Mouse (Mus musculus) right cerebral cortex, postnatal 4 days (tissue): ENCODE data around the gene Cfap20.
"Not testable (repeated sequence)": the region's sequence is repeated elsewhere in the genome, so short reads cannot be mapped to it uniquely, and the experiment has no call there.

Experiments
- DNase-seq: peaks from one replicate; pipeline ENCODE4 v3.0.0-alpha.2; 2022

The Cfap20 gene

GRCm38 (mm10) chr8:95411309-95411972 is 23.2 kb downstream of the Cfap20 start:
- DNase-seq, result no peak

DNA sequence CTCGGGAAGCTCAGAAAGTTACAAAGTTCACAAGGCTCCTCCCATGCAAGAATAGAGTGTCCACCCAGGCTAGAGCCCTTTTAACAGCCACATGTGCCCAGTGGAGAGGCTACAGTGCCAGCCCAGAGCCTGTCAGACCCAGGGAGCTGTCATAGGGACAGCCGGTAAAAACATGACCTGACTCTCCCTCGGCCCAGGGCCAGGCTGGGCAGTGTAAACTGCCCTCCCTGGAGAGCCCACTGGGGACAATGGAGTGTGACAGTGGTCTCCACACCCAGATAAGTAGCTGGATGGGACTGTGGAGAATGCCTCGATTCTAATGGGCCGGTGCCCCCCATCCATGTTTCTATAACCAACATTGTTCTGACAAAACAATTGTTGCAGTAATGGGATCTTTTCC is 25.2 kb downstream of the Cfap20 start:
- DNase-seq, result no peak

DNA sequence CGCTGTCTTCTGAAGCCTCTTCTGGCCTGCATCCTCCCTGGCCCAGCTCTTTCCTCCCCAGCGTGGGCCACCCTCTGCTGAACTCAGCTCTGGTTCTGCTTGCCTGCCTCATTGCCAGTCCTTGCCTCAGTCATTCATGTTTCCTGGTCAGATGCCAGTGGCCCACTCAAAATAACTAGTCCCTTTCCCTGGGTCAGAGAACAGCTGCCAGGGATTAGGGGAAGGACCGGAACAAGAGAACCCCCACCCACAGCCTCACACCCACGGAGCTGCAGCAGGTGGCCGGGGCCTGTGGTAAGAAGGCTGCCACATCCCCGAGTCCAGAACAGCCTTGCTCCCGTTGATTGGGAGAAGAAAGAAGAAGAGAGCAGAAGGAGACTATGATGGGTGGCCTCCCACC is 33.6 kb downstream of the Cfap20 start:
- no peak for DNase-seq

GRCm38 (mm10) chr8:95399131-95399530 is 35.5 kb downstream of the Cfap20 start:
- no peak for DNase-seq

- no peak for DNase-seq
Observed at GRCm38 (mm10) chr8:95397201-95397600, 37.5 kb downstream of the Cfap20 start.

- DNase-seq, result no peak
Observed at GRCm38 (mm10) chr8:95396752-95397151, 37.9 kb downstream of the Cfap20 start.

DNA sequence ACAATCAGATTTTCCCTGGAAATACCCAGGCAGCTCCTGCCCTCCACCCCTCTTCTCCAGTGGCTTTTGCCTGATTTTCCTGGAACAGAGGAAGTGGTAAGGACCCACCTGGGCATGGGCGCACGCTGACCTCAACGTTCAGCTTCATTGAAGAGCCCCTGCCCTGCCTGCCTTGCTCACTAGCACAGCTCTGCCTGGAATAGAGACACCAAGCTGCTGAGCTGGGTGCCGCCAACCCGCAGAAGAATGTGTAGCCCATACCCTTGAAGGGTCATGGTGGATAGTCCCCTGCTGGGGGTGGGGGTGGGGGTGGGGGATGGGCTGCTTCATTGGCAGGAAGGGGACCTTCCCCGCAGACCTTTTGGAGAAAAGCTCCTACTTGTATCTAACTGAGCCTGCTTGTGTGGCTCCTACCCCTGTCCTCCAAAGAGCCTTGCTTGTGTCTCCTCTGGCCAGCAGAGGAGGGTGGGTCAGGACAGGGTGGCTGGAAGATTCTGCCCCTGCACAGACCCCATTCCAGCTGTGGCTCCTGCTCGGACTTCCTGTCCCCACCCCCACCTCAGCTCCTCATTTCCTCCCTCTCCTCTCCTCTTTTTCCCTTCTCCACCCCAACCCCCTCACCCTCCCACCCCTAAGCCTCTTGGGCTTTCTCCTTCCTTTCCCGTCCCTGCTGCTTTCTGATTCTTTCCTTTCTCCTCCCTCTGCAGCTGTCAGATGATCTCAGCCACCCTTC is 39.3 kb downstream of the Cfap20 start:
- DNase-seq, result no peak

DNA sequence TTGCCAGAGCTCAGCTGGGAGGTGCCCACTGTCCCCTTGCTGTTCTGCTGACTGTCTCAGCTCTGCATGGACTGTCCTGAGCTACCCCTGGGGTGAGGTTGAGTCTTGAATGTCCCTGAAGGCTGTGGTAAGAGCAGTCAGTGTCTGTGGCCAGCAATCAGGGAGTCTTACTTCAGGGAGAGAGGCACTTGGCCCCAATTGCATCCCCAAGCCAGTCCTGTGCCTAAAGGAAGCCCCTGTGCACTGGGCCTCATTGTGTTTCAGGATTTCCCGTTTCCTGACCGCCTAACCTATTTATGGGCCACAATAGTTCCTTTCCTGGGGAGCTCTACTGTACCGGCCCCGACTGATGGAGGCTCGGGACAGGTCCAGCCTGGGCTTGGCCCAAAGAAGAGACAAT is 42.1 kb downstream of the Cfap20 start:
- DNase-seq, result no peak

- DNase-seq, result no peak
Observed at GRCm38 (mm10) chr8:95391101-95391500, 43.6 kb downstream of the Cfap20 start.

GRCm38 (mm10) chr8:95390312-95390711 is 44.4 kb downstream of the Cfap20 start:
- DNase-seq, result no peak

GRCm38 (mm10) chr8:95387936-95388335 is 46.7 kb downstream of the Cfap20 start:
- no peak for DNase-seq

DNA sequence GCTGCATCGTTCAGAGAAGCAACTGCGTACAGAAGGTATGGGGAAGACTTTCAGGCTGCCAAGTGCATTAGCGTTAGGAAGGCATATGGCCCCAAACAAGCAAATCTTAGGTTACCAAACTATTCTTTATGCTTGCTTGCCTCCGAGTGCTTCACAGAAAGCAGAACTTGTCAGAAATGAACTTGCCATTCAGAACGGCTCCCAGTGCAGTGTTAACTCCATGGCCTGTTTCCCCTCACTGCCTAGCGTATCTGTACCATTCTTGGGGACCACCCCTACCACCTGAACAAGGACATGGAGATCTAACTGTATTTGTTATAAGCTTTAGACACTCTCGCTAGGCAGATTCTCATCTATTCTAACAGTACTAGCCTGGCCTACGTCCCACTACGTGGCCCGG is 47.4 kb downstream of the Cfap20 start:
- DNase-seq, result no peak

DNA sequence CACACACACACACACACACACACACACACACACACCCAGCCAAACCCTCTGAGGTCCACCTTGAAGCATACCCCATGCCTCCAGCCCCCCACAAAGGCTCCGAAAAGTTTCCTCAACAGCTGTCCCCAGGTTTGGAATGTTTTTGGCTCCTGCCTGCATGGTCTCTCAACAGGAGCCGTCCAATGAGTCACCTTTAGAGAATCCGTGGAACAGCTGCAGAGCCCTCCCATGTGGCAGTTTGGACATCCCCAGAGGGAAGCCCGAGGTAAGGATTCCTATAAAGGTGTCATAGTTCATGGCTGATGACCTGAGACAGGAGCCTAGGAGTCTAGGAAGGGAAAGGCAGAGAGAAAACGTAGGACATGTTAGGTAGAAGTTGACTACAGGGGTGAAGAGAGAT is 48.6 kb downstream of the Cfap20 start:
- no peak for DNase-seq

DNA sequence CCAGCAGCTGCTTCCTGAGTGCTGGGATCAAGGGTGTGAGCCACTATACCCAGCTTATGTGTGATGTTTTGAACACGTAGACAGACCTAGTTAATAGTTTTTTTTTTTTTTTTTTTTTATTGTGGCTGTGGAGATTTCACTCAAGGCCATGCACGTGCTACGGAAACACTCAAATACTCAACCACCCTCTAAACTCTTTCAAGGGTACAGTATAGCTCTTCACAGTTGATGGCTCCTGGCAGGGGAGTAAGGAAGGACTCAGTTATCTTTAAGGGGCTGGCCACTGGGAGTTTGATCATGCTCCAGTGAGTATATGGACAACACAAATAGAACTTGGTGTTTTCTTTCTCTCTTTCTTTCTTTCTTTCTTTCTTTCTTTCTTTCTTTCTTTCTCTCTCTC is 50.2 kb downstream of the Cfap20 start:
- no peak for DNase-seq

GRCm38 (mm10) chr8:95381595-95381994 is 53.1 kb downstream of the Cfap20 start:
- DNase-seq, result no peak

DNA sequence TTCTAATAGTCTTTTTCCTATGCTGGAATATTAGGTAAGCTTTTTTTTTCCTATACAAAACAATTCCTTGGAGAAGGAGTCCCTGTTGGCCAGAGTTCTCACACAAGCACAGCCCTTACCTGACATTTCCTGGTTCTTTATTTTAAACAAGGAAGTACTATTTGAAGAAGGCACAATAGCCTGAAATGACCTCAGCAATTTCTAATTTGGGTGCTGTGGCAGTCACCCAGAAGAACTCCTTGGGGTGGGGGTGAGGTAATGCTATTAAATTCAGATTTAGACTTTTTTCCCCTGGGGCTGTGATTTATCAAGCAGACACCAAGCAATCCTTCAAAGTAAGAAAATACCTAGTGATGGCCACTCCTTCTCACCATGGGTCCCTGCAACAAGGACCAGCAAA is 53.7 kb downstream of the Cfap20 start:
- DNase-seq, result no peak

- not testable (repeated sequence) for DNase-seq
Observed at GRCm38 (mm10) chr8:95378928-95379327, 55.7 kb downstream of the Cfap20 start.

DNA sequence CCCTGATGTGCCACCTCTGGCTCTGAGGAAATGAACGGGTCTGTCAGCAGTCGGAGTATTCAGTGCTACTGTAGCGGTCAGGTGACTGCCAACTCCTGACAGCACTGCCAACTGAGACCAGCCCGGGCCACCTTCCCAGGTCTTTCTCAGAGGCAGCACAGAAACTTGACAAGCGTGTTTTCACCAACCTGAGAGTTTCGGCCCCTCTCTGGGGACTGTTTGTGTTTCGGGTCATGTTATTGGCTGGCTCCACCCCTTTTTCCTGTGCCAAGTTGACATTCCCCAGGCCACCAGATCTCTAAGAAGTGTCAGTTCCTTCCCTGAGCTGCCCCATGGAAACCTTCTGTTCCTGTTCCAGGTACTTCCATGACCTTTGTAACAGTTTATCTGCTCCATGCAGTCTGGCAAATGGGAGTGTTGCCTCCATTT is 56.8 kb downstream of the Cfap20 start:
- DNase-seq, result no peak

GRCm38 (mm10) chr8:95377101-95377500 is 57.6 kb downstream of the Cfap20 start:
- no peak for DNase-seq

- DNase-seq, result no peak
Observed at GRCm38 (mm10) chr8:95376309-95376999, 58.2 kb downstream of the Cfap20 start.

DNA sequence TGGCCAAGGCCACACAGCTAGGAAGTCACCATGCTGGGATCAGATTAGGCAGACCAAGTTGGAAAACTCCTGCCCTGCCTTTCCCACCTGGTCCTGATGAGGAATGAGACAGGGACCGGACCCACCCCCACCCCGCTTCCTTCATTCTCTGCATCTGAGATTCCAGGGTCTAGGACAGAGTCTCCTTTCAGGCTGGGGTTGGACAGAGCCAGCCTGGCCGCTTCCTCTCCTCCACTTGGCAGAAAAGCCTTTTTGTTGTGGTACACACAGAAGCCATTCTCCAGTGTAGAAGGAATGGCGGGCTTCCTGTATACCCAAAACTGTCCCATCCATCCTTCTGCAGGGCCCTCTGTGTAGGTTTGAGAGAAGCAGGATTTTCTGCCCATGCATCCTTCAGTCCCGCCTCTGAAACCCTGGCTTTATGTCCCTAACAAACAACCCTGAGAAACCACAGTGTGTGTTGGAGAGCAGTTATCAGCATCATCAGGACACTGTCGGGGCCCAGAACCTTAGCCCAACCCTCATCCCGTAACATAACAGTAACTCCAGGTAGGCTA is 59.2 kb downstream of the Cfap20 start:
- no peak for DNase-seq

DNA sequence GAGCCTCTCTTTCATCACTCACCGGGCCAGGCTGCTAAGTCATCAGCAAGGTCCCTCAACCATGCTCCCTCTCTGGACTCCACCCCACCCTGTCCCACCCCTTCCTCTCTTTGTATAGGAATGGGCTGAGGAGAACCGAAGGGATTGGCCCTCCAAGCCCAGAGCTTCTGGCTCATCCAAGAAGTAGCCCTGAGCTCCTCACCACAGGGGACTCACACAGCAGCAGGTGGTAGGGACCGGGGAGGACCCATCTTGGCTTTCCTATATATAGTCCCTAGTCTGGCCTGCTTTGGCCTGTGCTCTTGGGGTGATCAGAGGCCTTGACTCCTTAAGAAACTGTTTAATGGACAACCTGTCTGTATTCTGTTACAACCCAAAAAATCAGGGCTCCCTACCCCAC is 60.2 kb downstream of the Cfap20 start:
- DNase-seq, result no peak

DNA sequence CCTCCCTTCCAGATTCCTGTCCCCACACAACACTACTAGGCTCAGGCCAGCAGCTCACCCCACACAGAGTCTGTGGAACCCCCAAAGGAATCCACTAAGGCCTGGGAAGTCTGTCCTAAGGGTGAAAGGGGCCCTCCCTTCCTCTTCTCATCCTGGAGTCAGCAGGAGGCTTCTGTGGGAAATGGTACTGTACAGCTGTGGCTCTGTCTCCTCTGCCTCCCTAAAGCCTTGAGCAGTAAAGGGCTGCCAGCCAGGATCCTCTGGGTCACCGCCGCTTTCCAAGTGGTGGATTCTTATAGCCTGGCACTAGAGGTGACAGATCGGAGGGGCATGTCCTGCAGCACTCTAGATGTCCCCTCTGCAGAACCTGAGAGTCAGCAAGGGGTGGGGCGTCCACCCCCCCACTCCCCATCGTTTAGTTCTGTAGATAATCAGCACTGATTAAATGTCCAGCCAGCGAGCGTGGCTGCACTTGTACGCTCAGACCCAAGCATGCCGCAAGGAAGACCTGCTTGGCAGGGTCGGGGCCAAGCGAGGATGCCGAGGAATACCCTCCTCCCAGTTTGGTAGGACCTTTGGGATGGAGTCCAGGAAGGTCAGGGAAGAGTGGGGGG is 61.2 kb downstream of the Cfap20 start:
- DNase-seq, result no peak
